Mouse (Mus musculus) lung, embryonic 16.5 days (tissue): ENCODE data around the gene Zscan18. TPM values are rescaled to one million over a fixed set of nuclear protein-coding genes. Genes with fewer than 3 reads are reported as not detected.

Experiments
- ATAC-seq: fragments of 200-750 bp; cut with Nextera tagmentation; 2 replicates; pipeline ENCODE4 v1.8.0; 2017; ENCODE audit warnings: low read depth, mild to moderate bottlenecking, moderate library complexity
- H3K27ac ChIP-seq: fragments of 300-500 bp; sonication (generic); 2 replicates; pipeline ENCODE4 v1.5.1; 2014; ENCODE audit warnings: mild to moderate bottlenecking, control low read depth, low read length
- H3K27me3 ChIP-seq: fragments of 300-500 bp; sonication (generic); 2 replicates; pipeline ENCODE4 v1.6.1; 2014; ENCODE audit warnings: low read depth, low read length, mixed read lengths; ENCODE audit not compliant: control insufficient read depth, insufficient read depth
- H3K36me3 ChIP-seq: fragments of 300-500 bp; sonication (generic); 2 replicates; pipeline ENCODE4 v1.6.1; 2014; ENCODE audit warnings: low read length; ENCODE audit not compliant: control insufficient read depth, insufficient read depth
- H3K4me1 ChIP-seq: fragments of 300-500 bp; sonication (generic); replicated peaks from 2 replicates; pipeline ENCODE4 v1.6.1; 2014; ENCODE audit warnings: low read length, mixed read lengths; ENCODE audit not compliant: control insufficient read depth, insufficient read depth
- H3K4me2 ChIP-seq: fragments of 300-500 bp; sonication (generic); 2 replicates; pipeline ENCODE4 v1.6.1; 2014; ENCODE audit warnings: low read depth, low read length, control low read depth
- H3K4me3 ChIP-seq: fragments of 300-500 bp; sonication (generic); 2 replicates; pipeline ENCODE4 v1.5.1; 2014; ENCODE audit warnings: mild to moderate bottlenecking, low read length, control low read depth
- H3K9ac ChIP-seq: fragments of 300-500 bp; sonication (generic); 2 replicates; pipeline ENCODE4 v1.6.1; 2014; ENCODE audit warnings: low read length, control low read depth
- H3K9me3 ChIP-seq: fragments of 300-500 bp; sonication (generic); 2 replicates; pipeline ENCODE4 v1.6.1; 2016; ENCODE audit warnings: low read length; ENCODE audit not compliant: control insufficient read depth
- WGBS: fragments of 180-500 bp; shearing (Covaris S2); extraction: QIAGEN DNeasy Blood & Tissue Kit; methylation state at CpG from one replicate; pipeline ENCODE4 v1.1.7; 2014; 5-methylcytosine and 5-hydroxymethylcytosine counted together
- polyA plus RNA-seq: library from polyadenylated mRNA; unstranded; fragments of >200 nt; fragmentation: Nextera tagmentation; extraction: Ambion mirVana; gene quantifications from 2 replicates; pipeline ENCODE4 v1.2.1, GENCODE M21; 2015

The Zscan18 gene
- polyA plus RNA-seq, result 5.6 and 6.5 TPM in 2 replicates

- Histone ChIP-seq H3K27me3 (no peaks in the 10 kb centered on the region), H3K9me3 (peaks cover under 1% of the 10 kb centered on the region; the same call in 1 of the 2 replicates), H3K4me1 (peaks cover 9% of the 10 kb centered on the region), H3K27ac (peak within 1 kb of the TSS; percentile 43; the same call in 1 of the 2 replicates), H3K4me3 (peak within 1 kb of the TSS; percentile 63), H3K9ac (peak within 1 kb of the TSS; percentile 78), H3K36me3 (peaks cover 15% of the 10 kb centered on the region), H3K4me2 (peak within 1 kb of the TSS; percentile 96)
- whole genome bisulfite sequencing, result 4% methylated on average over 31 of the region's 31 CpGs
- ATAC-seq, result peak; percentile 95
These were observed at the start of gene Zscan18 for GRCm38 (mm10) chr7:12802866-12803726. Zscan18 (minus strand) TSS chr7:12803635.

- no peak overlapping the region for H3K9ac ChIP-seq
- 91% methylated on average over 4 of the region's 4 CpGs for WGBS
- peaks cover 35% of the 10 kb centered on the region for H3K9me3 ChIP-seq
- H3K27me3 ChIP-seq, result no peaks in the 10 kb centered on the region
- H3K36me3 ChIP-seq, result peaks cover 45% of the 10 kb centered on the region
- H3K4me3 ChIP-seq, result peak overlapping the region; percentile 75
- no peak overlapping the region for H3K27ac ChIP-seq
- H3K4me2 ChIP-seq, result peak overlapping the region; percentile 77
- H3K4me1 ChIP-seq, result no peaks in the 10 kb centered on the region; the same call in 1 of the 2 replicates
- ATAC-seq, result no peak
These were observed 32.3 kb upstream of the Zscan18 start for GRCm38 (mm10) chr7:12835779-12836178.

- no peaks in the 10 kb centered on the region for H3K27me3 ChIP-seq
- H3K4me1 ChIP-seq, result no peaks in the 10 kb centered on the region; the same call in 1 of the 2 replicates
- peaks cover 40% of the 10 kb centered on the region for H3K36me3 ChIP-seq
- peak overlapping the region; percentile 84 for H3K27ac ChIP-seq
- H3K9ac ChIP-seq, result peak overlapping the region; percentile 80
- 15% methylated on average over 13 of the region's 13 CpGs for WGBS
- peaks cover 32% of the 10 kb centered on the region for H3K9me3 ChIP-seq
- H3K4me3 ChIP-seq, result peak overlapping the region; percentile 75
- peak overlapping the region; percentile 77 for H3K4me2 ChIP-seq
- ATAC-seq, result peak; percentile 47
These were observed 31.8 kb upstream of the Zscan18 start for GRCm38 (mm10) chr7:12835193-12835671.

GRCm38 (mm10) chr7:12834162-12835120 is 31.0 kb upstream of the Zscan18 start, which contains the start of gene Zfp110:
Zfp110 (plus strand) TSS chr7:12834761.
- Histone ChIP-seq H3K4me2 (peak within 1 kb of the TSS; percentile 77), H3K9ac (peak within 1 kb of the TSS; percentile 80), H3K36me3 (peaks cover 33% of the 10 kb centered on the region), H3K4me1 (no peaks in the 10 kb centered on the region; the same call in 1 of the 2 replicates), H3K4me3 (peak within 1 kb of the TSS; percentile 75), H3K27me3 (no peaks in the 10 kb centered on the region), H3K27ac (peak within 1 kb of the TSS; percentile 84), H3K9me3 (peaks cover 25% of the 10 kb centered on the region)
- peak; percentile 99 for ATAC-seq
- WGBS, result 2% methylated on average over 47 of the region's 47 CpGs

GRCm38 (mm10) chr7:12818521-12819295 is 15.3 kb upstream of the Zscan18 start, which contains the start of gene Zfp329:
Zfp329 (minus strand) TSS chr7:12818858.
- Histone ChIP-seq H3K9me3 (peaks cover 16% of the 10 kb centered on the region), H3K4me3 (peak within 1 kb of the TSS; percentile 76), H3K36me3 (peaks cover 16% of the 10 kb centered on the region), H3K27ac (peak within 1 kb of the TSS; percentile 71), H3K4me2 (peak within 1 kb of the TSS; percentile 82), H3K9ac (peak within 1 kb of the TSS; percentile 95), H3K27me3 (no peaks in the 10 kb centered on the region), H3K4me1 (peaks cover 7% of the 10 kb centered on the region; the same call in 1 of the 2 replicates)
- ATAC-seq, result peak; percentile 98
- WGBS, result under 1% methylated on average over 40 of the region's 40 CpGs

- Histone ChIP-seq H3K4me2 (no peak overlapping the region), H3K27me3 (no peaks in the 10 kb centered on the region), H3K4me1 (peaks cover 7% of the 10 kb centered on the region; the same call in 1 of the 2 replicates), H3K27ac (no peak overlapping the region), H3K36me3 (peaks cover 42% of the 10 kb centered on the region), H3K4me3 (no peak overlapping the region), H3K9me3 (peaks cover 25% of the 10 kb centered on the region), H3K9ac (no peak overlapping the region)
- ATAC-seq, result no peak
- over 99% methylated on average over 8 of the region's 8 CpGs for WGBS
These were observed 12.1 kb upstream of the Zscan18 start for GRCm38 (mm10) chr7:12815566-12815965.

- peaks cover 9% of the 10 kb centered on the region for H3K4me1 ChIP-seq
- WGBS, result under 1% methylated on average over 16 of the region's 16 CpGs
- peak overlapping the region; percentile 96 for H3K4me2 ChIP-seq
- peak overlapping the region; percentile 78 for H3K9ac ChIP-seq
- peaks cover 21% of the 10 kb centered on the region for H3K36me3 ChIP-seq
- no peak for ATAC-seq
- H3K27ac ChIP-seq, result peak overlapping the region; percentile 43; the same call in 1 of the 2 replicates
- H3K27me3 ChIP-seq, result no peaks in the 10 kb centered on the region
- H3K9me3 ChIP-seq, result peaks cover 6% of the 10 kb centered on the region; the same call in 1 of the 2 replicates
- peak overlapping the region; percentile 63 for H3K4me3 ChIP-seq
These were observed 264 bp upstream of the Zscan18 start for GRCm38 (mm10) chr7:12803727-12804071.

GRCm38 (mm10) chr7:12799554-12799953 is 3.9 kb downstream of the Zscan18 start:
- Histone ChIP-seq H3K9ac (no peak overlapping the region), H3K4me3 (no peak overlapping the region), H3K36me3 (peaks cover 7% of the 10 kb centered on the region; the same call in 1 of the 2 replicates), H3K4me1 (peaks cover 9% of the 10 kb centered on the region), H3K4me2 (no peak overlapping the region), H3K27me3 (no peaks in the 10 kb centered on the region), H3K27ac (no peak overlapping the region), H3K9me3 (peaks cover 3% of the 10 kb centered on the region; the same call in 1 of the 2 replicates)
- 76% methylated on average over 1 of the region's 1 CpGs for WGBS
- no peak for ATAC-seq
